Mouse (Mus musculus) CD4-positive helper T cell, adult 2 months (primary cell): Measurements from ENCODE around the gene Lmx1a.

Source experiments
- DNase-seq: peaks from one replicate; pipeline ENCODE4 v3.0.0-alpha.2; 2012; ENCODE audit warnings: low read depth, missing footprints, low spot score

Lmx1a gene

DNA sequence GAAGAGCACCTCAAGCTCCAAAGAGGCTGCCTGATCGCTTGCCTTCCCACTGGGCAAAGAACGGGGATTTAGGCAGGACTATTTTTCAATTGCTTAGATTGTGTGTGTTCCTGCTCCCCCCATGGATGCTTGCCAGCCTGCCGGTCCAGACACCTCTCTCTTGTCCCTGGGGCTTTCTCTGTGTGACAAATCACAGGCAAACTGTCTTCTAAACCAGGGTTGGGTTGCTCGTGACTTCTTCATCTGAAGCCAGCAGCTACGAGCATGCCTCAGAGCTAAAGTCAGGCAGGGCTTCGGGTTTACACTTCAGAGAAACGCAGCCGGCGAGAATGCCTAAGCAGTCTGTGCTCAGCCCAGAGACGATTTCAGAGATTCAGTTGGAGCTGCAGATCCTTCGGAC lies 189.3 kb downstream of the Lmx1a start:
- no peak for DNase-seq

DNA sequence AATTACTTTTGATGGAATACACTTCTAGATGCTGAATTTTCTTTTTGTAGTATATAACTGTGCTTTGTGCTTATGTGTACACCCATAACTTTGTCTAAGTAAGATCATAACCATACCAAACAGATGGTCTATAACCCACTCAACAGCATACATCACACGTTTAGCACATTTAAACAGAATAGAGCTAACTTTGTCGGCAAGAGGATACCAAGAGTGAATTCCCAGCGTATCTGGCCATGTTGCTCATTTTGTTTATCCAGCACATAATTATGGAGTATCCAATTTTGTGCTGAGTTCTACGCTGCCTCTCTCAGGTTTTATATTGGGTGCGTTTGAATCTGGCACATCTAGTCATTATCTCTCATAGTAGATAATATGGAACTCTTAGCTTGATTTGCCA lies 196.7 kb downstream of the Lmx1a start:
- no peak for DNase-seq

DNA sequence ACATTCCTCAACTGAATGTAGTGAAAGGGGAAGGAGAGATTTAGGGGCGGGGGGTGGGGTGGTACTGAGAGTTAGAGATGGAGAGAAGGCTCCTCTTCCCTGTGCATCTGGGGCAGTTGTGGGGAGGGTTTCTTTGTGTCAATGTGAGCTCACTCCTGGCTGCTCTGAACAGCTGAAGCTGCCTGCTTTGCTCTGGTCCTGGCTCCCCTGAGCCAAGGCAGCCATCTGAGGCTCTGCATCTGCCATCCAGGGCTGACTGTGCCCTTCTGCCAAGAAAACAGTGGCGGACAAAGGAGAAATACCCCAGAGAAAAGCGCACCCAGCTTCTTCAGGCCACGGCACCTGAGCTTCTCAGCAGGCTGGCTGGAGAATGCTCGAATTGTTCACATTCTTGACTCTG lies 199.1 kb downstream of the Lmx1a start:
- no peak for DNase-seq

DNA sequence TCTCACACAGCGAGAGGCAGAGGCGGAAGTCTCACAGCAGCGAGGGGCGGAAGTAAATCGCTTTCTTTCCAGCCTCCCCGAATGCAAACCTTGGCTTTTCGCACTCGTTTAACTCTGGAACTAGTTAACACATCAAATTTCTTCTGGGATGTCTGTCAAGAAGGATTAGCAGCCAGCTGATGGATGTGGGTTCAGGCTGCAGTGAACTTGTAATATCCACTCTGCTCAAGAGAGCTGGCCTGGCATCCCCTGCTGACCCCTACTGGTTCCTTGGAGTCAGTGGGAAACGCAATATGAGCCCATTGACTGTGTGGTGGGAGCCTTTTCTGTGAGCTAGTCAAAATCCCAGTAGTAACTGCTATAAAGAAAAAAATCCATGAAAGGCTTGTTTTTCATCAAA lies 199.8 kb downstream of the Lmx1a start:
- no peak for DNase-seq

DNA sequence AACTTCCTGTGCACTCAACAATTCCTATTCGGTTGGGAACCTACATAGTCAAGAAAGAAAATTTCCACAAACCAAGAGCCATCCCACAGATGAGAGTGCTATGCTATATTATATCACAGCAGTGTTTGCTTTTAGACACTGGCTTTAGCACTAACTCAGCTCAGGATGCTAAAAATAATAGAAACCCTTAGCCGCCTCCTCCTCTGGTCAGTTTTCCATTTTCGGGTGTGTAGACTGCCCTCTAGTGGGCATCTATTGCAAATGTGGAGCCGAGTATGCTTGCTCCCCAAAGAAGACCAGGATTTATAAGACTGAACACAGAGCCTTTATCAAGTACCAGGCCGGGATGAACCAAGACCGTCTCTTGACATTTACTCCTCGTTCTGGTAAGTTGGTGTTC lies 207.2 kb downstream of the Lmx1a start:
- DNase-seq, result no peak
